Mouse (Mus musculus) adrenal gland, postnatal 4 days (tissue): Measurements from ENCODE around the gene Cdk9. TPM values are rescaled to one million over a fixed set of nuclear protein-coding genes. Genes with fewer than 3 reads are reported as not detected.
A peak's percentile ranks its signal among the peaks of the same experiment; 100 is the strongest.

Experiments
- DNase-seq, 2 experiments: peaks; one replicate each; pipeline ENCODE4 v3.0.0; 2021 to 2022; ENCODE audit warnings: low spot score in 2 of 2, mixed read lengths in 2 of 2
- total RNA-seq, 2 experiments: library from RNA; stranded (reverse); gene quantifications; 2 replicates each; pipeline ENCODE4 v1.2.3; 2021

Cdk9 gene
- total RNA-seq, 2 experiments from 2014 or later: 102 to 105 TPM

GRCm38 (mm10) chr2:32734933-32735332 is 22.1 kb upstream of the Cdk9 start:
- DNase-seq: no peak

GRCm38 (mm10) chr2:32734480-32734879 is 21.6 kb upstream of the Cdk9 start:
- no peak for DNase-seq

DNA sequence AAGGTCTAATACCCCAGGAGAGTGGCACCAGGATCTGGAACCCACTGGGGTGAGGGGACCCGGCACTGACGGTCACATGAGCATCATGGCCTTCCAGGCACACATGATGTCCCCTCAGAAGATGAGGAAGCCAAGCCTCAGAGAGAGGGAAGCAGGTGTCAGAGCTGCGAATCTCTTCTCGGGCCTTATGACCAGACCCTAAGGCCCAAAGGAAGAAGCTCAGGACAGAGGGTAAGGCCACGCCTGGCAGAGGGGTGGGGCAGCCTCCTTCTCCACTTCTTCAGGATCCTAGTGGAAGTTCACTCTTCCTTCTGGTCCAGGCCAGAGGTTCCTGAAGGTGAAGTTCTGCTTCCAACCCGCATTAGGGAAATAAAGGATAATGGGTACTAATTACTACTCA is 19.8 kb upstream of the Cdk9 start:
- no peak for DNase-seq

DNA sequence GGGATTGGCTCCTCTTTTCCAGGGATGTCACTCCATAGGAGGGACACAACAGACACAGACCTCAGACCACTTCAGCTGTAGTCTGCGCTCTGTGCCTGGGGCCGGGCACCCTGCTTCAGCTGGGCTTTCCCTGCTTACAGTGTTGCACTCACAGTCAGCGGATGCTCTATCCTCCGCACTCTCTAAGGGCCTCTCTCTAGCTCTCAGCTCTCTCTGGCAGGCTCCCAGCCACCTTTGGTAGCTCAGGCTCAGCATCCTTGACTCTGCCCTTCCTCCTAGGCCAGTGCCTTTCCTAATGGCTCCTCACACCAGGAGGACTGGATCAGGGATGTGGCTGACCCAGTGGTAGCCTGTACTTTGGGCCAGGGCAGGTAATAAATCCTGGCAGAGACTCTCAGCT is 19.0 kb upstream of the Cdk9 start:
- no peak for DNase-seq

- DNase-seq: no peak
These were observed 18.0 kb upstream of the Cdk9 start for GRCm38 (mm10) chr2:32730854-32731253.

DNA sequence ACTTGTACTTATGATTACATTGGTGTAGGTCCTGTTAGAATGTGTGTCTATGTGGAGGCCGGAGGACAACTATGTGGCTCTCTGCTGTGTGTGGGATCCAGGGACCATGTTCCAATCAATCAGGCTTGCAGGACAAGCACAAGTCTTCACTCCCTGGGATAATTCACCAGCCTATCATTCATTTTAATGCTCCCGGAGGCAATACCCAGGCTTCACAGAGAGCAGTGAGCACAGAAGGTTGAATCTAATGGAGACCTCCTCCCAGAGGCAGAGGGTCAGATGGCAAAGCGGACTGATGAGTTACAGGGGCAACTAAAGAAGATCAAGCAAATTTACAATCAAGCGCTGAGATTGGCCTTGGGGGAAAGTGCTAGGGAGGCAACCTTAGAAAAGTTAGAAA is 16.7 kb upstream of the Cdk9 start:
- no peak for DNase-seq

GRCm38 (mm10) chr2:32728463-32728862 is 15.6 kb upstream of the Cdk9 start:
- DNase-seq: no peak

DNA sequence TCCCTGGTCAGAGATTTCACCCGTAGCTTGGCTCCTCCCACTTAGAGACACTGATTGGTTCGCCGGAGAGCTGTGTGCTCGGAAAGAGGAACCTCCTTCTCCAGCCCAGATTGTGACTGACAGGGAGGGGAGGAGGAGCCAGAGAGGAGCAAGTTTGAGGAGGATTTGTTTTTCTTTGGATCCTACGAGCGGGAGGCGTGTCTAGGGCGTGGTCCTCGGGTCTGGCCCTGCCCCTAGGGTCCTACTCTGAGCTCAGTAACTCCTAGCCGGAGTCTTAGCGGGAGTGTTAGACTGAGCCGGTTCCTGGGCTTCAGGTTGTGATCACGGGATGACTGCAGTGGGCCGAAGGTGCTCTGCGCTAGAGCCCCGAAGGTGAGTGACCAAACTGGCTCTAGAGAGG is 14.6 kb upstream of the Cdk9 start:
- peak; percentile 40 to 85 for DNase-seq

DNA sequence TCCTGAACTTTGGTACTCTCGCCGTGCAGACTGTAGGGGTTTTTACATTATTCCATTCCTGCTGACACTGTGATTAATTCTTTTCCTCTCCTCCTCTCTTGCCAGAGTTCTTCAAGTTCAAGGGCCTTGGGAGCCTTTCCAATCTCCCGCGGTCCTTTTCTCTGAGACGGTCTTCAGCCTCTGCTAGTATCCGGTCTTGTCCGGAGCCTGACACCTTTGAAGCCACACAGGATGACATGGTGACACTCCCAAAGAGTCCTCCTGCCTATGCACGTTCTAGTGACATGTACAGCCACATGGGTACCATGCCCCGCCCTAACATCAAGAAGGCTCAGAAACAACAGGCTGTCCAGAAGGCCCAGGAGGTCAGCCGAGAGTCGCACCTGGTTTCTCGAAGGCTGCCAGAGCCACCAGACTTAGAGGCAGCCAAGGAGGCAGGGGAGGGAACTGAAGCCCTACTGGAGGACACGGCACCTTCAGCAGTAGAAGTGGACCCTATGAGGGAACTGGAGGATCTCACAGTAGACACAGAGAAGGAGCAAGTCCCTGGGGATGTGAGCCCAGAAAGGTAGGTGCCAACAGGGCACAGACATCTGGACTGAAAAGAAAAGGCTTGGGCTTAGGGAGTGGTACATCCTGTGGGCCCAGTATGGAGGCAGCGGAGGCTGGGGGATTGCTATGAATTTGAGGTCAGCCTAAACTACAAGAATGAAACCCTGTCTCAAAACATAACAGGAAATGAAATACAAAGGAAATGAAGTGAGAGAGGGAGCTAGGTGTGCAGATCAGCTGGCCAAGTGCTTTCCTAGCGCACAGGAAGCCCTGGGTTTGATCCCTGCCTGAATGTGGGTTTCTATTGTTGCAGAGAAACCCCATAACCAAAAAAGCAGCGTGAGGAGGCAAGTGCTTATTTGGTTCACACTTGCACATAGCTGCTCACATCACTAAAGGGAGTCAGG is 12.2 kb upstream of the Cdk9 start:
- DNase-seq: no peak

- DNase-seq: no peak
These were observed 11.3 kb upstream of the Cdk9 start for GRCm38 (mm10) chr2:32724149-32724548.

DNA sequence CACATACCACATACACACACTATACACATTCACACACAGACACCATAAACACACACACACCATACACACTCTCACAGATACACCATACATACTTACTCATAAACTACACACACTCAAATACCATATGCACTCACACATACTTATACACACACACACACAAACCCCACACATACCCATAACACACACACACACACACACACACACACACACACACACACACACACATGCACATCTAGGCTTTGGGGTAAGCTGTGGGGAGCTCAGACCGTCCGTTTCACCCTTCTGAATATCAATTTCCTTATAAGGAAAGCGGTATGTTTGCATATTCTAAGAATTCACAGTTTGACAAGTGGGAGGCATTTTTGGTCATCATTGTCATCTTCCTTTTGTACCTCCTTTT is 9.7 kb upstream of the Cdk9 start:
- DNase-seq: no peak

GRCm38 (mm10) chr2:32722046-32722445 is 9.2 kb upstream of the Cdk9 start:
- DNase-seq: no peak

- no peak for DNase-seq
These were observed 7.9 kb upstream of the Cdk9 start, which contains the start of gene Sh2d3c for GRCm38 (mm10) chr2:32720681-32721229. TSS of gene Sh2d3c (plus strand) at chr2:32721055.

DNA sequence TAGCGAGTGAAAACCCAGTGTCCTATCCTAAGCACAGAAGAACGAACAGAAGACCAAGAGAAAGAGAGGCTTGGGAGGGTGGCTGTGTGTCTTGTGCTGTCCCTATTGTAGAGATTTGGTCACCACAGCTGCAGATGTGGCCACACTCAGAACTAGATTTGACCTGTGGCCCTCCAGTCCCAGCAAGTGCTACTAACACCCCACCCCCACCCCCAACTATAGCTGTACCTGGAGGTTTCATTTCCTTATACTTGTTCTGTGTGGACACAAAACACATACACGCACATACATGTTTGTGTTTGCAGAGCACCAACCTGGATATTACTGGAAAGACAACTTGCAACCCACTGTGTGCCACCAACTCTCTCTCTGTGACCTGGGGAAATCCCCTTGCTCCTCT is 7.2 kb upstream of the Cdk9 start:
- DNase-seq: no peak

GRCm38 (mm10) chr2:32718761-32719160 is 5.9 kb upstream of the Cdk9 start:
- DNase-seq: no peak

GRCm38 (mm10) chr2:32714987-32715425 is 2.1 kb upstream of the Cdk9 start:
- no peak for DNase-seq

GRCm38 (mm10) chr2:32714117-32714986 is 1.5 kb upstream of the Cdk9 start:
- no peak for DNase-seq

GRCm38 (mm10) chr2:32712586-32712933 is 316 bp downstream of the Cdk9 start:
- DNase-seq: peak; percentile 85 to 89

DNA sequence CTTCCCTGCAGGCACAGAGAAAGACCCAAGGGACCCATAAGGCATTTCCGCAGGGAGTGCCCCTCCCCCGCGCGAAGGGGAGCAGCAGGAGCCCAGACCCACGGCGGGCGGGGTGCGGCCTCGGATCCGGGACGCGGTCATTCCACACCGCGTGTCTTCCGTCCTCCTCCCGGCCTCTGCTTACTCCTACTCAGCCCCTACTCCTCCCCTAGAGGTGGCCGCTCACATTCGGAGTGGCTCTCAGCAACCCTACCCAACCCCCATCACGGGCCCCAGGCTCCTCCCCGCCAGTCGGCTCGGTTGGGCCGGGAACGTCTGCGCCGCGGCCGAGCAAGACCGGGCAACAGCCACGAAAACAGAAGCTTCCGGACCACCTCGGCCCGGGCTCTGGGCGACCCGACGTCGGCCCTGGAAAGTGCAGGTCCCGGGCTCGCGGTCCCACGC is 746 bp downstream of the Cdk9 start:
- peak; percentile 49 to 63 for DNase-seq

DNA sequence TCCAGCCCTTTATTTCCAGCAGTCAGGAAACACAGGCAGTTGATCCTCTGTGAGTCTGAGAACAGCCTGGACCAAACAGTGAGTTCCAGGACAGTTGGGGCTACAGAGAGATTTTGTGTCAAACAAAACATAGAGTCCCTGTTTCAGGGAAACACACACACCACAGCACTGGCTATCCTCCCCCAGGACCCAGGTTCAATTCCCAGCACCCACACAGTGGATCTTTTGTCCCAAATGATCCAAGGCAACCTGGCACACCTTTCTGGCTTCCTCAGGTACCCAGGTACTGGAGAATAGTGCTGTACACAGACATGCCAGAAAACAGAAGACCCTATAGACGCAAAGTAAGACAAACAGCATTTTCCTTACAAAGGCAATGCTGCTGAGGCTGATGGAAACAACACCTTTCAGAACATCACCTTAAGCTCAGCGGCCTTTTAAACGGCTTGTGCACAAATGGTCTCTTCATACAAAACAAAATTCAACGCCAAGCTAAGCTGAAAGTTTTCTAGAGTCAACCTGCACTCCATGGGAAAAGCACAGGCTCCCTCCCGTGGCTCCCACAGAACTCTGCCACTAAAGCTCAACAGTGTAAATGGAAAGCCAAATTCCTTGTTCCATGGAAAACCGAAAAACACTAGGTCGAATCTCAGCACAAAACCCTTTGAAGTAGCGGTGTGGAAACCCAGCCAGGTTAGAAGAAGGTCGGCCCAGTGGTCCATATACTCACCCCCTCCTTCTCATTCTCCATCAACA is 1.4 kb downstream of the Cdk9 start:
- no peak for DNase-seq

DNA sequence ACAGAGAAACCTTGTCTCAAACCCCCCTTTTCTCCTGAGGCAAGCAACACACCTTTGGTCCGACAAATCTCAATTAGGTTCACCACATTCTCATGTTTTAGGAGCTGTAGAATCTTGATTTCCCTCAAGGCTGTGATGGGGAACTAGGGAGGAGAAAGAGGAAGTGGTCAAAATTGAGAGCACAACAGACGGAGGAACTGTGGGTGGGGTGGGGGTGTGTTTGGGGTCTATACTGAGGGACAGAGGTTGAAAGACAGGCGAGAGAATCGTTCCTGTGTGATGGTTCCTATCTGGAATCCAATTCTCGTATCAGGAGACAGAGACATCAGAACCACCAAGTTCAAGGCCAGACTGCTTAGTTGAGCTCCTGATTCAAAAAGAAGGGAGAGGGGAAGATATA is 2.5 kb downstream of the Cdk9 start:
- DNase-seq: no peak
